In genomic region chr6:123702370-123702769, GRCm38 (mm10) we compare ENCODE assay signal across 24 mouse cellular contexts. TPM values are rescaled to one million over a fixed set of nuclear protein-coding genes. Genes with fewer than 3 reads are reported as not detected.
DNase-seq lines count a peak whose midpoint lies in the region; TF ChIP-seq lines count a peak whose summit lies in the region.
"Had no signal": no experiment of that assay in that cellular context is flagged by ENCODE, and none has a peak within 500 bp of the region (broad histone marks: within the 10 kb centered on the region; RNA-seq: fewer than 3 reads in every experiment).

Gene Vmn2r23, plus strand, starts transcription at chr6:123702670.

- DNase-seq in heart, adult 11 months, result peak; percentile 41
- no peak for DNase-seq in heart, adult 2 months
- DNase-seq: adrenal gland, adult 2 months; adrenal gland, adult 8-10 months; adrenal gland, postnatal 10 days; adrenal gland, postnatal 14 days; adrenal gland, postnatal 25 days; adrenal gland, postnatal 36 days; B cell, adult 2 months; cerebellum, adult 11 months; cerebellum, adult 11-12 months; cerebellum, adult 18-20 months; cerebellum, adult 2 months had no signal

- H3K4me1 ChIP-seq in heart, adult 2 months (ENCODE audit: control insufficient read depth, insufficient read depth, low read length), result no peaks in the 10 kb centered on the region

- no peak within 1 kb of the TSS for H3K27ac ChIP-seq in heart, adult 2 months

- no peak for TF ChIP-seq CTCF in heart, adult 2 months (IDR thresholded peaks at IDR 0.05)

- 59% methylated on average over 1 of the region's 1 CpGs for WGBS in heart, adult 2 months

- no peak for TF ChIP-seq POLR2A in heart, adult 2 months (IDR thresholded peaks at IDR 0.05; ENCODE audit: insufficient read depth, low read depth, low read length)

- H3K9ac ChIP-seq in heart, adult 2 months (ENCODE audit: low read depth, low read length), result no peak within 1 kb of the TSS

- no peak for TF ChIP-seq EP300 in heart, adult 2 months (IDR thresholded peaks at IDR 0.05; ENCODE audit: insufficient read depth, low read depth, low read length)

- intact Hi-C loops in heart, adult 2 months (cut with DNase I), result no loop called here

- H3K36me3 ChIP-seq in heart, adult 2 months (ENCODE audit: control insufficient read depth, insufficient read depth, low read length), result no peaks in the 10 kb centered on the region
- H3K36me3 ChIP-seq: G1E had no signal

- no peaks in the 10 kb centered on the region for H3K79me2 ChIP-seq in heart, adult 2 months (replicated peaks; ENCODE audit: control insufficient read depth, insufficient read depth, low read length)

- no peak within 1 kb of the TSS for H3K4me3 ChIP-seq in heart, adult 2 months

- no peaks in the 10 kb centered on the region for H3K27me3 ChIP-seq in heart, adult 2 months (ENCODE audit: control insufficient read depth, insufficient read depth, low read length)
- H3K27me3 ChIP-seq: Patski had no signal

RNA-seq across cellular contexts. Expression of gene Vmn2r23, which starts in this region (rescaled TPM):
- total RNA-seq in heart, adult 2 months (2021), result not detected
- not detected in 2 replicates for polyA plus RNA-seq in heart, adult 2 months (2012; rRNA removed)
- total RNA-seq: adrenal gland, adult 18-20 months; adrenal gland, adult 2 months; adrenal gland, adult 8-10 months; adrenal gland, postnatal 10 days; adrenal gland, postnatal 14 days; adrenal gland, postnatal 25 days; adrenal gland, postnatal 36 days; adrenal gland, postnatal 4 days; CH12.LX; ES-E14; MEL had no signal
- polyA plus RNA-seq: activated CD4-positive, CD25-positive, alpha-beta regulatory T cell, adult 4 months; adrenal gland, adult 2 months; brain, embryonic 14.5 days; C2C12; CD4-positive, CD25-positive, alpha-beta regulatory T cell, adult 4 months; cerebellum, adult 2 months; G1E; Patski had no signal
